Mouse (Mus musculus) lung, adult 2 months (tissue): Measurements from ENCODE around the gene Lancl1. TPM values are rescaled to one million over a fixed set of nuclear protein-coding genes. Genes with fewer than 3 reads are reported as not detected.

ENCODE experiments used
- DNase-seq: peaks from one replicate; pipeline ENCODE4 v3.0.0; 2022
- H3K4me1 ChIP-seq: fragments of 200-500 bp; 2 replicates; pipeline ENCODE4 v1.6.1; 2011; ENCODE audit warnings: low read length; ENCODE audit not compliant: control insufficient read depth, insufficient read depth
- H3K4me3 ChIP-seq: fragments of 200-500 bp; replicated peaks from 2 replicates; pipeline ENCODE3; 2011; ENCODE audit warnings: low read depth, mild to moderate bottlenecking, control low read depth, low read length; ENCODE audit errors: extremely low read depth
- CTCF ChIP-seq: fragments of 200-500 bp; IDR thresholded peaks from 2 replicates; pipeline ENCODE4 v1.5.1; 2011; ENCODE audit warnings: mild to moderate bottlenecking, low read length, control low read depth; ENCODE audit not compliant: insufficient read depth
- POLR2A ChIP-seq: fragments of 200-500 bp; IDR thresholded peaks from 2 replicates; pipeline ENCODE4 v1.6.1; 2011; ENCODE audit warnings: low read depth, mild to moderate bottlenecking, control low read depth, low read length, borderline replicate concordance; ENCODE audit errors: extremely low read depth
- WGBS: fragments of 180-500 bp; shearing (Covaris S2); methylation state at CpG from one replicate; pipeline ENCODE4 v1.1.7; 2018; 5-methylcytosine and 5-hydroxymethylcytosine counted together
- polyA plus RNA-seq: library from polyadenylated mRNA; depleted of rRNA; stranded (reverse); fragments of >200 nt; gene quantifications from 2 replicates; pipeline ENCODE4 v1.2.3, GENCODE M21; 2012

The Lancl1 gene
- polyA plus RNA-seq, 1 experiment, result 62.0 TPM

- Histone ChIP-seq H3K4me3 (no peak overlapping the region), H3K4me1 (no peaks in the 10 kb centered on the region; the same call in 1 of the 2 replicates)
- DNase-seq, result no peak
- 76% methylated on average over 13 of the region's 13 CpGs for WGBS
- TF ChIP-seq POLR2A, result no peak
These were observed 18.0 kb downstream of the Lancl1 start for GRCm38 (mm10) chr1:67020637-67021161.

DNA sequence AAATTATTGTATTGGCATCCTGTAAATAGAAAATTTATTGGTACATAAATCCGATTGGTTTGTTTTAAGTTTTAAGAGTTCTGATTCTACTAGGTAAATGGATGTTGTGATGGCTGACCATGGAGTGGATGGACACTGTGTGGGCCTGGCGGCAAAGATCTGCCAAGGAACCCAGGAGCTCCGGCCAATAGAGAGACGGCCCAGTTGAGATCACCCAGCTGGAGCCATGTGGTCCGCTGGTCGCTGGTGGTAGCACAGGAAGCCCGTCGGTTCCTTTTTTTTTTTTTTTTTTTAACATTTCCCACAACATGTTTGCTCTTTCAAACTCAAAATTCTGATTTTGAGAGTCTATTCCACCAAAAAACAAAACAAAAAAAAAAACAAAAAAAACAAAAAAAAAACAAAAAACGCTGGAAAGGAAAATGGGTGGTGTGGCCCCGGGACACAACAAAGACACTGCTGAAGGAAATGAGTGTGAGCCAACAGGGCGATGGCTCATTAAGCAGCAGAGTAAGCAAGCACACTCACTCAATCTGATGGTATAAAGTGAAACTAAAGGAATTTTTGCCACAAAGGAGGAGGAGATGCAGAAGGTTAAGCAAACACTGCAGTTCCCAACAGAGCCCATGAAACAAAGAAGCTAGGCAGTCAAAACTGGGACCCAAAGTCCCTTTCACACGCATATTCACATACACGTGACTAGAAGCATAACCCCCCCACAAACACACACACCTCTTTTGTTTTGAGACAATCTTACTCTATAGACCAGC lies 21.4 kb downstream of the Lancl1 start:
- DNase-seq, result no peak
- no peak for TF ChIP-seq POLR2A
- no peak for TF ChIP-seq CTCF
- no peak overlapping the region for H3K4me3 ChIP-seq
- WGBS, result 63% methylated on average over 13 of the region's 13 CpGs
- H3K4me1 ChIP-seq, result no peaks in the 10 kb centered on the region; the same call in 1 of the 2 replicates

DNA sequence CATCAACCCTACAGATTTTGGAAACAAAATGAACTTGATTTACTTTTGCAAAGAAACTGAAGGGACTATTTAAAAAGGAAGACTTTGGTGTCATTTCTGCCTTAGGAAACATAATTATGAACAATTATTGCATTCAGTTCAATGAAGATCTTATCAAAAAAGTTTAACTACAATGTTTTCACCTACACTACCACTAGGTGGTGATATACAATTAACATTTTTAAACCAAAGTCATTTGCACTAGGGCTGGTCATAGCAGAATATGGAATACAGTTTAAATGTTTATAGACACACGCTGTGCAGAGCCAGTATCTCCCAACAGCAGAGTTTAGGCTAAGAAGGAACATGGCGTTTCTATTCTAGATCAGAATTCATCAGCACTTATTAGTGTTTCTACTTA lies 24.5 kb downstream of the Lancl1 start:
- DNase-seq, result no peak
- no peaks in the 10 kb centered on the region; the same call in 1 of the 2 replicates for H3K4me1 ChIP-seq
- TF ChIP-seq CTCF (no peak), POLR2A (no peak)
- WGBS, result 44% methylated on average over 2 of the region's 2 CpGs
- no peak overlapping the region for H3K4me3 ChIP-seq

GRCm38 (mm10) chr1:67010520-67010919 lies 28.2 kb downstream of the Lancl1 start:
- Histone ChIP-seq H3K4me1 (no peaks in the 10 kb centered on the region), H3K4me3 (no peak overlapping the region)
- TF ChIP-seq POLR2A (no peak), CTCF (no peak)
- WGBS, result 79% methylated on average over 3 of the region's 3 CpGs
- no peak for DNase-seq

- Histone ChIP-seq H3K4me3 (no peak overlapping the region), H3K4me1 (peaks cover 3% of the 10 kb centered on the region; the same call in 1 of the 2 replicates)
- TF ChIP-seq POLR2A (no peak), CTCF (no peak)
- no peak for DNase-seq
- 45% methylated on average over 3 of the region's 3 CpGs for WGBS
These were observed 35.0 kb downstream of the Lancl1 start for GRCm38 (mm10) chr1:67003699-67004098.

- no peak for DNase-seq
- Histone ChIP-seq H3K4me1 (peaks cover 4% of the 10 kb centered on the region), H3K4me3 (no peak overlapping the region)
- TF ChIP-seq CTCF, result no peak
- no peak for TF ChIP-seq POLR2A
- 72% methylated on average over 6 of the region's 6 CpGs for WGBS
These were observed 36.4 kb downstream of the Lancl1 start for GRCm38 (mm10) chr1:67002226-67002625.

- no peak for DNase-seq
- no peak overlapping the region for H3K4me3 ChIP-seq
- TF ChIP-seq POLR2A (no peak), CTCF (no peak)
- H3K4me1 ChIP-seq, result peaks cover 5% of the 10 kb centered on the region
- 78% methylated on average over 1 of the region's 1 CpGs for WGBS
These were observed 37.3 kb downstream of the Lancl1 start for GRCm38 (mm10) chr1:67001367-67001766.

DNA sequence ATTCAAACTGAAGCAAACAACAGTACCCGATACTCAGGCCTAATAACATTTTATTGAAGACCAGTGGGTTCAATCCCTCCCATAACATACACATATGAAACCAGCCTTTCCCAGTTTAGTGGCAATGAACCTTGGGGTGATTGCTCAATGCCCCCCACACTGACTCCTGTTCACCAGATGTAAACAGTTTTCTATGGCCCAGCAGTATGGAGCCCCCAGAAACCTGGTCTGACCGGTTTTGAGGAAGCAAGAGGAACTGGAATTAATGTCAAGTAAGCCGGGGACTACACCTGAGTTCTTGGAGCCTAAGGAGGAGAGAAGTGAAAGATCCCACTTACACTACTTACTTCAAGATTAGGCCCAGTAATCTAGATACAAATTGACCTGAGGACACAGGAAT lies 38.2 kb downstream of the Lancl1 start:
- Histone ChIP-seq H3K4me3 (no peak overlapping the region), H3K4me1 (peaks cover 5% of the 10 kb centered on the region)
- DNase-seq, result no peak
- TF ChIP-seq CTCF (no peak), POLR2A (no peak)
- 74% methylated on average over 3 of the region's 3 CpGs for WGBS

DNA sequence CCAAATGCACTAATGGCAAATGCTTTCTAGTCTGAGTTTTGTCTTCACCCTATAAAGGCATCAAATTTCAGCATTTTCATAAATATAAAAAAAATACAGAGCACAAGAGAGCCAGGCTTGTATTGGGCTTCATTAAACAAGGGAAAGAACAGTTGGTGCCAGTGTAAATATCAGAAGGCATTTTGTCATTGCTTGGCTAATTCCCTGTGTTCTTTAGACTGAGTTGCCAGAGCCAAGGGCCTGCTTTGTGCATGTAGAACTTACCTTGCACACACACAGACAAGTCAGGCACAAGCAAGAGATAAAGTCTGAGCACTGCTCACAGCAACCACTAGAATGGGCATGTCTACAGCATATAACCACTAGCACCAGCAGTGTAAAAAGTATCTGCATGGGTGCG lies 40.1 kb downstream of the Lancl1 start:
- H3K4me3 ChIP-seq, result no peak overlapping the region
- 77% methylated on average over 1 of the region's 1 CpGs for WGBS
- TF ChIP-seq CTCF, result no peak
- no peak for TF ChIP-seq POLR2A
- H3K4me1 ChIP-seq, result peaks cover 5% of the 10 kb centered on the region
- DNase-seq, result no peak

DNA sequence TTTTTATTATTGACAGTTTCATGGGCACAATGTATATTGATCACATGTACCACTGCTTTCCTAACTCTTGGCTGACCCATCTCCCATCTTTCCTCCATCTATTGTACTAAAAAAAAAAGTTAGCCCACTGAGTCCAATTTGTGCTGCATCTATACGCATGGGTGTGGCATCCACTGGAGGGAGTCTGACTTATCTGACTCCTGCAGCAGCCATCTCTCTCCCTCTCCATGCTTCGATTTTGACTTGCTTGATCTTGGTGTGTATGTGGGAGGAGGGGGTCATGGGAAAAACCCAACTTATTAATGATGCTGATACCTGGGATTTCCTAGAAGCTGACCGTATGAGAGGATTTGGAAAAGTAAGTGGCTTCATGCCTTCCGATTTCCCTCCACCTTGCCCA lies 40.5 kb downstream of the Lancl1 start:
- no peak overlapping the region for H3K4me3 ChIP-seq
- H3K4me1 ChIP-seq, result peaks cover 5% of the 10 kb centered on the region
- no peak for DNase-seq
- 83% methylated on average over 4 of the region's 4 CpGs for WGBS
- TF ChIP-seq CTCF (no peak), POLR2A (no peak)
